Mouse (Mus musculus) heart, postnatal 4 days (tissue): ENCODE results near the gene Cd163l1. TPM values are rescaled to one million over a fixed set of nuclear protein-coding genes. Genes with fewer than 3 reads are reported as not detected.

ENCODE experiments used
- DNase-seq: peaks from one replicate; pipeline ENCODE4 v3.0.0; 2021
- total RNA-seq, 2 experiments: library from RNA; stranded (reverse); gene quantifications; 2 replicates each; pipeline ENCODE4 v1.2.3; 2021

Gene Cd163l1
- total RNA-seq, result under 1 TPM in 1 of 2 experiments, not detected in 1; 0.07 TPM

DNA sequence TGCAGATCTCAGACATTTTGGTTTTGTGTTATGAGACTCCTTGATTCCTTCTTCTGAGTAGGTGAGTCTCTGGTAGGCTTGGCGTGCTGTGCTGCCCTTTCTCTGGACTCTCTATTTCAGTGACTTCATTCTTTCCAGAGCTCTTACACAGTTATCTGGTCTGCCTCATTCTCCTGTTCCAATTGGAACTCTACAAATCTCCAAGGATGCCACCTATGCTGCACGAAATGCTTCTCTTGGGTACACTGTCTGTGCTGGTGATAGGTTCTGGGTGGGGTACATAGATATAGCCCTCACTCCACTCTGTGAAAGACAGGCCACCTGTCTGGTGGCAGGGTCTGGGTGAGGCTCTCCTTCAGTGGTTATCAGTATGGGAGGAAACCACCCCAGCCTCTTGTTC lies at the start of gene Cd163l1:
Gene Cd163l1 (plus strand): TSS at position 301 of the 400 bp plus-strand sequence.
- DNase-seq, result no peak

DNA sequence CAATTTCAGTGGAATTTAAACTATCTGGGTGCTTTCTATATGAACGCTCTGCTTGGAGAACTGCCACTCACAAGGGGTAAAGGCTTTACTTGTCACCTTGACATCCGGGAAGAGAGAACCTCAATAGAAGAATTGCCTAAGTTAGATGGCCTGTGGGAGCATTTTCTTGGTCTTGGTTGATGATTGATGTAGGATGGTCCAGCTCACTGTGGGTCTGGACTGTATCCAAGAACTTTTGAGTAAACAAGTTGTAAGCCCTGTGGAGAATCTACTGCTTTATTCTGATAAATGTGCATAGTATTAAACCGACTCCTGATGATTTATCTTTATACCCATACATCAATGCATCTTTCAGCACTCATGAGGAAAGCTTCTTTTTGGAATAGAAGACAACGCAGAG lies 48.7 kb upstream of the Cd163l1 start:
- DNase-seq, result no peak

DNA sequence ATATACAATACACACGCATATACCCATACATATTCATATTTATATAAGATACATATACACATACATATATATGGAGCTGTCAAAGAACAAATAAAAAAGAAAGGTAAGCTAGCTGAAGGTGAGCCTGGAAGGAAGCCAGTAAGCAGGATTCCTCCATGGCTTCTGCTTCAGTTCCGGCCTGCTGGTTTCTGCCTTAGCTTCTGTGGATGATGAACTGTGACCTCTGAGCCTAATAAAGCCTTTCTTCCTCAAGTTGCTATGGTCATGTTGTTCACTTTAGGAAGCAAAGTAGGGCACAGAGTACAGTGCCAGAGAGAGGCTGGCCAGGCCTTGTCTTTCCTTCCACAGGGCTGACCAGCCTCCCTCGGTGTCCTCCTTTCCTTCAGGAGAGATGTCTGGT lies 47.2 kb upstream of the Cd163l1 start:
- DNase-seq, result no peak

DNA sequence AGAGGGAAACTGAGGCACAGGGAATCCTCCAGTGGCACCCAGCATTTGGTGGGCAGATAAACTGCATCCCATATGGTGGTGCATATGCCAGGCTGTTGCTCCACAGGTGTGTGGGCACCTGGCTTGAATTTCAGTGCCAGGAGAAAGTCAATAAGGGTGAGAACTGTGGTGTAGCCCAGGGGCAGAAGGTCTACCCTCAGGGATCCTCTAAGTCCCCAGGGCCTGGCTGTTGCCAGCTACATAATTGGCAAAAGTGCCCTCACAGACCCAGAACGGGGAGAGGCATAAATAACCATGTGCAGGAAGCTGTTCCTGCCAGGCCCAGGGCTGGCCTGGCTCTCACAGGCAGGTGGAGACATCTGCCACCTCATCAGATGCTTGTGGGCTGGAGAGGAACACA lies 45.1 kb upstream of the Cd163l1 start, which contains the start of gene Olfr523:
Gene Olfr523 (plus strand): TSS at position 282 of the 400 bp plus-strand sequence.
- no peak for DNase-seq

DNA sequence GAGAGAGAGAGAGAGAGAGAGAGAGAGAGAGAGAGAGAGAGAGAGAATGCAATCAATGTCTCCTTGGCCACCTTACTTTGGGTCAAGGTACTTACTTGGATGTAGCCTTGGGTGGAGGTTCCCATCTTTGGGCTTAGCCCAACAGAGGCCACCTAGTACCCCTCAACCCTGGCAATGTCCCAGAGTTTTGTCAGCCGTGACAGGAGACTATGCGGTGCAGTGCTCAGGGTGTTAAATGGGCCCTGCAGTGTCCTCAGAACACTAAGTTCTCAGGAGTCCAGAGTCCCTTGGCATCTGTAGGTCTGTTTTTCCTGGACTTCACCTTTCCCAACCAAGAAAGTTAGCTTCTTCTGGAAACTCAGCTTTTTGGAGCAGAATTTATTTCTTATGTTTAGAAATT lies 38.9 kb upstream of the Cd163l1 start:
- DNase-seq, result no peak

DNA sequence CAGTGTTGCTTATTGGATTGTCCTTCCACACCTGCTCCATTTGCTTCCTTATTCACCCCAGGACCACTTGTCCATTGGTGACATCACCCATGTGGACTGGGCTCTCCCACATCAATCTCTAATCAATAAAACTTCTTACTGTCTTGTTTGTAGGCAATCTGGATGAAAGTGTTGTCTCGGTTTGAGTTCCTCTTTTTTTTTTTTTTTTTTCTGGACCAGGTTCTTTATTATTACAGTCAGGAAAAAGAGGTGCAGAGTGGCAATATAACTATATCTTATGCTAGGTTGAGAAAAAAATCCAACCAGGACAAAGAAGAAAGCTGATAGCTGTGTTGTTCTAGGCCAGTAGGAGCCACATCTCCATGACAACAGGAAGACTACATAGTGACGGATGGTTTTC lies 37.4 kb upstream of the Cd163l1 start:
- DNase-seq, result no peak

DNA sequence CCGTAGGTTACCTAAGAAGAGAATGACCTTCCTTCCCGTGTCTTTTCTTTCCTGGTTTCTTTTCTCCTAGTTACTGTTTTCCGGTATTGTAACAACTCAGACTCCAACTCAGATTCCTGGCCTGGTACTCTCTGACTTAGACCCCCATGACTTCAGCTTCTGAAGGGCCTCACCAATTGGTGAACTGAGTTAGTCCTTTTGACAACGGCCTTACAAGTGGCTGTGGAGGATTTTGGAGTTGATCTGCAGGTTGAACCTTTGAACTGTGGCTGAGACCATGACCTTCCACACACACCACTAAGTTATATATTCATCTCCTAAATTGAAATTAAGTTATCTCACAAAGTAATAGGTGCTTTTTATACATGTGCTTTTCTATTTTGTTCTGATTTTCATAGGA lies 33.9 kb upstream of the Cd163l1 start:
- DNase-seq, result no peak

DNA sequence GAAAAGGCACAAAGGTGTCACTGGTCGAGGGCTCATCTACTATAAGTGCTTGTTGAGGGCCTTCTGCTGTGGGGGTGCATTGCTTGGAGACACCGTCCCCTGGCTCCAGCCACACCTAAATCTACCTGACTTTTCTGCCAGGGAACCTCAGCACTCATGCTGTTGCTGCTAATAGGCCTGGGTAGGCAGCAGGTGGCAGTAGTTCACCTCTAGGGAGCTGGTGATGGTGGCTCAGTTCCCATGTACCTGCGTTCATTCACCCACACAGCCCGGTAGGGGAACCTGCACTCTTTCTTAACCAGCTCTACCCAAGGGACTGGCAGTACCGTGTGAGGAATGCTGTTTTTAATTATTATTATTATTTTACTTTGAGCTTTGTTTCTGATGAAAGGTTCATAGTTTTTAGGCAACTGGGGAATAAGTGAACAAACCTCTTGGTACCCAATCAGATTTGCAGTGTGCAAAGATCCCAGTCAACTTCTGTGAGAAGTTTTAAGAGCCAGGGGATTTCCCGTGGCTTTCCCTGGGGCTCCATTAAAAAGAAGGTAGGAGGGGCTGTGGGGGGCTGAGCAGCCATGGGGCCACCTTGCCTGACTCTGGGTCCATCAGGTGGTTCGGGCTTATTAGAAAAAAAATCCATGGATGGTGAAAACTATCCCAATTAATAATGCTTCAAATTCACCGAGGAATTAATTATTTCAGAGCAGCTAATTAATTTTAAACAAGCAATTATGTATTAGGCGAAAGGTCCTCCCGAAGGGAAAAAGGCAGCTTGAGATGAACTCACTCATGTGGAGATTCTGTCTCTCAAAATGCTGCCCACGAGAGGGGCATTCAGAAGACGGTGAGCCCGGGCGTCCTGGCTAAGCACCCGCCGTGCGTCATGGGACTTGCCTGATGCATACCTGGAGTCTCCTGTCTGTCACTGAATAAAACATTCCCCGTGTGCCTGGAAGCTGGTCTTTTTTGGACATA lies 31.1 kb upstream of the Cd163l1 start:
- DNase-seq, result peak; percentile 6

DNA sequence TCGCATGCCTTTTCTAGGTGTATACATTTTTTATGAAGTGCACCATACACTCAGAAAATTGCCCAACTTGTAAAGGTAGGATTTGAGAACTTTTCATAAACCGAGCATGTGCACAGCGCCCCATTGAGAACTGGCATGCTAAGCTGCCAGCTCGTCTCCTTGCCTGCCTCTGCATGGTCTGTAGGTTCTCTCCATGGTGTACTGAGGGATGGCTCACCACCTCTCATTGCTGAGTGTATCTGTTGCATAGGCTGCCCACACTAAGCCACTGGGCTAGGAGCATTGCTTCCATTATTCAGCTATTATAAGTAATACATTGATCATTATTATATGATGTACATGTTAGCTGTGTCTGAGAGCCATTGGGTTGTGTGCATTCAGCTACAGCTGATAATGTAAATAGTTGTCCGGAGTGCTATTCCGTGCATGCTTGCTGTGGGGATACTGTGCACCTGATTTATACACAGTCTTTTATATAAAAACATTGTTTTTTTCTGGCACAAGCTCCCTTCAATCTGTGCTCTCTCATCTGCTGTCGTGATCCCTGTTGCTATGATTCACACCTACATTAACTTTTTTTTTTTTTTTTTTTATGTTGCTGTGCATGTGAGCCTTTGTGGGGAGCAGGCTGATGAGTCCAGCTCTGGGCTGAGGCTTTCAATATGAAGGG lies 30.2 kb upstream of the Cd163l1 start:
- no peak for DNase-seq

DNA sequence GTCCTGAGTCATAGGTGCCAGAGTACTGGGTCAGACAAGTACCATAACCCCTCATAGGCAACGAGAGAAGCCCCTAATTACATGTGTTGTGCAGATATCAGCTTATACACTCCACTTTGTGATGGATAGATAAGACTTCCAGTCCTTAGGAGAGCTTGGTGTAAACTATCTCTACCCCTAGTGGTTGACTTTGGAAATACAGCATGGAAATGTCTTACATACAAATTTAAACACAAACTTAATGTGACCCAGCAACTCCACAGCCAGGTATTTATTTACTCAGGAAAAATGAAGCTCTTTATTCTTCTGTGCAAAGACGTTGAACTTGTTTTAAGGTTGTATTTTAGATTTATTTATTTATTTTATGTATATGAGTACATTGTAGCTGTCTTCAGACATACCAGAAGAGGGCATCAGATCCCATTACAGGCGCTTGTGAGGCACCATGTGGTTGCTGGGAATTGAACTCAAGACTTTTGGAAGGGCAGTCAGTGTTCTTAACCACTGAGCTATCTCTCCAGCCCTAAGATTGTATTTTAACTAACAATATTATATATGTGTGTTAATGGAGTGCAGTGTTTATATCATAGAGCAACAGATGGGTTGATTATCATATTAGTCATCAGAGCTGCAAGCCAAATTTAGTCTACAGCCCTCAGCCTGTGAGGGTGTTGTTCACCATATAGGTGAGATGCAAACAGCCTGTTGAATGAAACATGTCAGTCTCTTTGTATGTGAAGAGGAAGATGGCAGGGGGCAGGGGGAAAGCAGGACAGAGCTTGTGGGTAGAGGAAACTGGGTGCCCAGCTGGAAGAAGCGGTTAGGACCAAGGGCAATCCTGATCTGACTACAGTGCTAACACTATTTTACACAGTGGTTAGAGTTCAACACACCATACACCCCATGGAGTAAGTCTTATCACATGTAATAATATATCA lies 29.4 kb upstream of the Cd163l1 start:
- no peak for DNase-seq

DNA sequence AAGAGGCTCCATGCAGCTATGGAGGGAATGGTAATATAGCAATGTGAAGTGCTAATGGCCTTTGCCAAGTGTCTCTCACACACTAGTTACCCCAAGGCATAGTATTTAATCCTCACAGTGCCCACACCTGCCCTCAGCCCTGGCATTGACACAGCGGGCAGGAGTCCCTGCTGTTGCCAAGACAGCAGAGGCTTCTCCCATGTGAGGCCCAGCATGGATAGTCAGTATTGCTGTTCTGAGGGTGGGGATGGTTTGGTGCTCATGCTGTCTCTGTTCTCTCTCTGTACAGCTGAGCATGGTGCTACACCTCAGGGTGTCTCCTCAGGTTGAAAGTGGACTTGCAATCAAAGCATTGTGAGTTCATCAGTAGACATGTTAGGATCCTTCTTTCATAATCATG lies 27.6 kb upstream of the Cd163l1 start:
- DNase-seq, result no peak

DNA sequence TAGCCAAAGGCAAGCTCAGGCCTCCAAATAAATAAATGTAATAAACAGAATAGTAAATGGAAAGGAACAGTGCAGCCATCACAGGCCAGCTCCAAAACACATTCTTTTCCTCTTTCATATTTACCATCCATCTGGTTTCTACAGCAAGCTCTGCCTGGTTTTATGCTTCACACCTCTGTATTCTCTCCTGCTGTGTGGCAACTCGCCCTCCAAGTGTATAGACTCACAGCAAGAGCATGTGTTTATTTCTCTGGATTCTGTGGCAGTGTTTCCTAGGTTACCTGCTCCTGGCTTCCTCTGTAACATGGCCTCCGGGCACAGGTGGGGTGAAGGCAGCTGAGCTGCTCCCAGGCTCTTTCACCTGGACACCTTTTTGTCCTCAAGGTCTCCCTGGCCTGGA lies 25.6 kb upstream of the Cd163l1 start:
- no peak for DNase-seq

DNA sequence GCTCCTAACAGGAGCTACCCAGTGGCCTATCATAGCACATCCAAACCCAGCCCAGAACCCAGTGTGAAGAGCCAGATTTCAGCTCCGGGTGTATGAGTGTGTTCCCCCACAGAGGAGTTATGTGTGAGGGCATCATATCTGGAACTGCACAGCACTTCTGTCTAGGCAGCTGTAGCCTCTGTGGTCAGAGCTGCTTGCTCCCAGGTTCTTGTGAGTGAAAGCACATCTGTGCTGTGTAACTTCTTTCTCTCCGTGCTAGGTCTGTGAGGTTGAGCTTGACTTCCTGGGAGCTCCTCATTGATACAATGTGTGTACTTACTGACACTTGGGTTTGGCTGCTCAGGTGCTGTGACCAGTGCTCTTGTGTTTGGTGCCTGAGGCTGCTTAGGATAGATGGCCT lies 25.2 kb upstream of the Cd163l1 start:
- DNase-seq, result no peak

DNA sequence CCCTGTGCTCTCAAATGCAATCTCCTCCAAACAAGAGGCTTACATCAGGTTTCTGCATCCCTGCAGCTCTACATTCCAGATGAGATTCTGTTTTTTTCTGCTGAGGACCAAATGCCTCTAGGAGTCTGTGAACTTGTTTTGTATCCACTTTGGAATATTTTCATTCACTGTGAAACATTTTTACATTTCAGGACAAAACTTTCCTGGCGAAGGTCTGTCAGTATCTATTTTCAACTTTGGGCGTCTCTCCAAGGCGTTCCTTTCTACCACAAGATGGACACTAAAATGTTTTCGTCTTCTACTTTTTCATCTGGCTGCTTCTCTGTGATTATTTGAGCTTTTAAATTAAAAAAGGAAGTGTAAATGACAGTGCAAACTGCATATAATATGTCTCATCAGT lies 24.0 kb upstream of the Cd163l1 start:
- no peak for DNase-seq

DNA sequence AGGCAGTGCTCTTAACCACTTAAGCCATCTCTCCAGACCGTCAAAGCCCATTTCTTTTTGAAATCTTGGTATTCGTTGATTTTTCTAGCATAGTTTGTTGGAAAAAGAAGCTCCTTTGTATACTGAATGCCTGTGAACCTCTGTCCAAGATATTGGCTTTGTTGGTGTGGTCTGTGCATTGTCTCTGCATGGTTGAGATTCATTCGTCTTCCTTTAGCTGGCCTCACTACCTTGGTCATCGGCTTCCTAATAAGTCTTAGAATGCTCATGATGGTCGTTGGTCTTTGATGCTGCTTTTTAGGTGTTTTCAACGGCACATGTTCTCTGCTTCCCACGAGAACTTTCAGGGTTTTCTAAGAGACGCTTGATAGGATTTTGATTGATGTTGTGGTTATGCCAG lies 22.1 kb upstream of the Cd163l1 start:
- no peak for DNase-seq

DNA sequence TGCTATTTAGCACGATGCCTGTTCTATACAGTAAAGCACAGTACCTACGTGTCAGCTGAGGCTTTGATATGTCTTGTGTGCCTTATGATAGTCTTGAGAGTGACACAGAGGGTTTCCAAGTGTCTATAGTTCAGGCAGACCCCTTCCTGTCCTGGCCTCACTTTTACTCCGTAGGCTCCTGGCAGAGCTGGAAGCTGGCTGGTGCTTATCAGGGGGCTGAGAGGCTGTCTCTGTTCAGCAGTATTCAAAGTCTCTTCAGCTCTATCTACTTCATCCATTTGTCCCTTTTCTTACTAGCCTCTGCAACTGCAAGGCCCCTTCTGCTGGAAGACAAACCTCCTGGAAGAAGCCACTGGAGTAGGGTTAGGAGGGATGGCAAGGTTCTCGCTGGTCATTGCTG lies 17.0 kb upstream of the Cd163l1 start:
- no peak for DNase-seq

DNA sequence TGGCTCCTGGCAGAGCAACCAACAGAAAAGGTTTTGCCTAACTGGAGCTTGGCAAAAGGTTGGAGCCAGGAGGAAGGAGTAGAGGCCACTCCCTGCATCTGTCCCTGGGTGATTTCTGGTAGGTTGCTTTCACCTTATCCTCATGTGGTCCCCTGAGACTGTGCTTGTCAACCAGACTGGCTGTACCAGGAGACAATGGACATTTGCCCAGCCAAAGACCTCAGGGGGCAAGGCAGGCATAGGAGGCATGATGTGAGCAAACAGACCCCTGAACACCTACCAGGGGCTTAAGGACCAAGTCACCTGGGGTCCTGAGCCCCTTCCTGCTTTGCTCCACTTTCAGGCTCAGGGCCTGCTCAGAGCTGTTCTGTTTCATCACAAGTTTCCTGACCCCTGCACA lies 12.2 kb upstream of the Cd163l1 start, which contains the start of gene Olfr524:
Gene Olfr524 (minus strand): TSS at position 101 of the 400 bp plus-strand sequence.
- no peak for DNase-seq

DNA sequence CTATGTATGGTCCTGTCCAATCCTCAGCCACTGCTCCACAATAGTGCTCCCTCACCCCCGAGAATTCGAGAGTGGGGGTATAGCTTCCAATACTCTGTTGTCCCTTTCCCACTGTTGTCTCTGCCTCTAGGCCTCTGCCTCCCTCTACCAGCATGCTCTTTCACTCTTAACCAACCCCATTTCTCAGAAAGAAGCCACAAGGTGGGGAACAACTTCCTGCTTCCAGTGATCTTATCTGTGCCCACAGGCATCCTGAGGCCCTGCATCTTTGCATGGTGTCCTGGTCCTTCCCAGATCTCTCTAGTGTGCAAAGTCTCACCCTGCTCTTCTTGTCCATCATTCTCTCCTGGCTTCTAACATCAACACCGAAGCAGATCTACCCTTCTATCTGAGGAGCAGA lies 11.2 kb upstream of the Cd163l1 start:
- DNase-seq, result no peak

DNA sequence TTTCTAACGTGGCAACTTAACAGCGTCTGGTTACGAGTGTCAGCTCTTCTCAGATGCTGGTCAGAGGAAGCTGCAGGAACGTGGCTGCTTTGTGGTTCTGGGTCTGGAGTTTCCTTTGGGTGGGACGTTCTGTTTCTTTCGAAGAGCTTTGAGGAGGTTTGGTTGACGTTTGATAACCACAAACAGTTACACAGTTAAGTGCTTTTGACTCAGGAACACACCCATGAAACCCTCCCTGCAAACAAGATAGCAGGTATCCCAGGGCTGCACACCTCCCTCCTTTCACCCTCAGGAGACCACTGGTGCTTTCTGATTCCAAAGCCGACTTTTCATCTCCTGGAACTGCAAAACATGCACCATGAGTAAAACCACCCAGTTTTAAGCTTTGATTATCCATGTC lies 9.9 kb upstream of the Cd163l1 start:
- DNase-seq, result no peak

DNA sequence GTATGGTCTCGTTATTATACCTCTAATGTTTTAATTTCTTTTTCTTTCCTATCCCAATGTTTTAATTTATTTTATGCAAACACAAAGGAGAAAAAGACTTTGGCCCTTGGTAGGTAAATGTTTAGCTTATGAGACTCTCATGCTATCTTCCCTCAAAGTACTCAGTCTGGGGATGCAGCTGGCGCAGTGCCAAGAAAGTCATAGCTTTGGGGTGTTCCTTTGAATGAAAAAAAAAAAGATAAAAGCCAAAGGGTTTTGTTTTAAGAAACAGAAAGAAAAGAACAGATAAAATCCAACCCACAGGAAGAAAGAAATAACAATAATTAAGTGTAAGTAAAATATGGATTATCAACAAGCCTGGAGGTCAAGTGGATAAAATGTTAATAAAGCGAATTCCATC lies 9.4 kb upstream of the Cd163l1 start:
- no peak for DNase-seq

DNA sequence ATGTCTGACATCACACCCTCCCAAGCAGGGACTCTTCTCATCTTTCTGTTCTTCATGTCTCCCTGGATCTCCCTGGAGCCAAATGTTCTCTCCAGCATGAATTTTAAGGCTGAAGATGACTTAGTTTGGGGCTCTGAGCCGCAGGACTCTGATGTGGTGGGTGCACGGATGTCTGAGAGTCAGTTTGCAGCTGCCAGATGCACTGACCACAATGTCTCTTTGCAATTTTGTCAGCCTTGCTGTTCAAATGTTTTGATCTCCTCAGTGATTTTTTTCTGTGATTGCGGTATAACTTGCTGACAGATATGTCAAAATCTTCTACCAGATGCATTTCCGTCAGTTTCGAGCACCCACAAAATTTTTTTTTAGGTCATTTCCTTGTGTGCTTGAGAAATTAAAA lies 4.2 kb upstream of the Cd163l1 start:
- DNase-seq, result no peak

DNA sequence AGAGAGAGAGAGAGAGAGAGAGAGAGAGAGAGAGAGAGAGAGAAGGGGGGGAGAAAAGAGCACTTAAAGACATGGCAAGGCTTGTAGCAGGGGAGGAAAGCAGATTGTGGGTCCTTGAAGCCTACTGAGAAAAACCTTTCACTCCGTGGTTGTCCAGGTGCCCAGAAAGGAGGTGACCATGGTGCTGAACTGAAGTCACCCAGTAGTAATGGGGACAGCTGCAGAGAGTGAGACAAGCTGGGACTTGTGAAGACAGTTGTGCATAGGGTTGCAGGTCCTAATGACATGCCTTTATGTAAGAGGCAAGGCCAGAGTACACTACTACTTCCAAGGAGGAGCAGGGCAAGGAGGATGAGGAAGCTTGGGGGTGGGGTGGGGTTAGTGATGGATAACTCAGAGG lies 1.2 kb downstream of the Cd163l1 start:
- peak; percentile 15 for DNase-seq

DNA sequence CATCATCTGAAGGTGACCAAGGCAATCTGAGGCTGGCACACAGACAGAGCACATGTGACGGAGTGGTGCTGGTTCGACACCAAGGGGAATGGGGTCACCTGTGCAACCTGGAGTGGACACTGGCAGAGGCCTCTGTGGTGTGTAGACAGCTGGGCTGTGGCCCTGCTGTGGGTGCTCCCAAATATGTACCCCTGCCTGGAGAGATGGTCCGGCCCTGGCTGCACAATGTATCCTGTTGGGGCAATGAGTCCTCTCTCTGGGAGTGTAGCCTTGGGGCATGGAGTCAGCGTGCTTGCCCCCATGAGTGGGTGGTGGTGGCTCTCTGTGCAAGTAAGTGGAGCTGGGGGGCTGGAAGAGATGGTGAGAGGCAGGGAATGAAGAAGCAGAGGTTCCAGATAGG lies 2.3 kb downstream of the Cd163l1 start:
- DNase-seq, result no peak
